Mouse (Mus musculus): ENCODE results near the gene Cutc. TPM values are rescaled to one million over a fixed set of nuclear protein-coding genes. Genes with fewer than 3 reads are reported as not detected.

Gene Cutc
- polyA plus RNA-seq, 1 experiment from 2014 or later = 13.7 TPM

GRCm38 (mm10) chr19:43775433-43775832 lies 22.6 kb downstream of the Cutc start:
- Histone ChIP-seq H3K9me3 (no peaks in the 10 kb centered on the region), H3K27ac (no peak overlapping the region), H3K9ac (replicated peaks) (no peak overlapping the region), H3K4me1 (replicated peaks) (no peaks in the 10 kb centered on the region), H3K4me2 (no peak overlapping the region), H3K36me3 (no peaks in the 10 kb centered on the region), H3K27me3 (no peaks in the 10 kb centered on the region), H3K4me3 (replicated peaks) (no peak overlapping the region)
- ATAC-seq (ENCODE audit: insufficient number of reproducible peaks, insufficient read depth, low FRiP score, low TSS enrichment, low read depth) = no peak
- WGBS = 75% methylated on average over 10 of the region's 10 CpGs

- no peak overlapping the region for H3K4me2 ChIP-seq
- H3K4me3 ChIP-seq (replicated peaks) = no peak overlapping the region
- no peaks in the 10 kb centered on the region for H3K27me3 ChIP-seq
- H3K9ac ChIP-seq (replicated peaks) = no peak overlapping the region
- H3K27ac ChIP-seq = no peak overlapping the region
- H3K9me3 ChIP-seq = no peaks in the 10 kb centered on the region
- WGBS = 81% methylated on average over 4 of the region's 4 CpGs
- no peak for ATAC-seq (ENCODE audit: insufficient number of reproducible peaks, insufficient read depth, low FRiP score, low TSS enrichment, low read depth)
- no peaks in the 10 kb centered on the region for H3K36me3 ChIP-seq
- no peaks in the 10 kb centered on the region for H3K4me1 ChIP-seq (replicated peaks)
Measured at GRCm38 (mm10) chr19:43776561-43776960, 23.8 kb downstream of the Cutc start.

DNA sequence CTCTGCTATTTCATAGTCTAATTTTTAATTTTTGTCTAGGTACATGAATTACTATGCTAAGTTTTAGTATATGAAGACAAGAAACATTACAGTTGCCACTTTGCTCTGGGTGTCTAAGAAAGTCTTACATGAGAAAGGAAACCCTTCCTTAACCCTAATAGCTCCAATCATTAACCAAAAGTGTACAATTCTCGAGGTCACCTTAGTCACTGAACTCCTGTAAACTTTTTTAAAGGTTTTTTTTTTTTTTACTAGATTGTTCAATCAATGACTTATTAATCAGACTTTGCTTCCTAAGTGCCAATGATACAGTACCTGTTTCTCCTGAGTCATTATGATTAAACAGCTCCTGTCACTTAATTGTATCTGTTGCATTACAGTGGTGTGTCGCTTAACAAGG lies 24.5 kb downstream of the Cutc start:
- no peak overlapping the region for H3K9ac ChIP-seq (replicated peaks)
- no peaks in the 10 kb centered on the region for H3K36me3 ChIP-seq
- H3K9me3 ChIP-seq = no peaks in the 10 kb centered on the region
- H3K4me1 ChIP-seq (replicated peaks) = no peaks in the 10 kb centered on the region
- H3K27ac ChIP-seq = no peak overlapping the region
- H3K4me3 ChIP-seq (replicated peaks) = no peak overlapping the region
- H3K4me2 ChIP-seq = no peak overlapping the region
- 69% methylated on average over 2 of the region's 2 CpGs for WGBS
- no peaks in the 10 kb centered on the region for H3K27me3 ChIP-seq
- ATAC-seq (ENCODE audit: insufficient number of reproducible peaks, insufficient read depth, low FRiP score, low TSS enrichment, low read depth) = no peak

- Histone ChIP-seq H3K4me3 (replicated peaks) (no peak overlapping the region), H3K9ac (replicated peaks) (no peak overlapping the region), H3K4me1 (replicated peaks) (no peaks in the 10 kb centered on the region), H3K36me3 (no peaks in the 10 kb centered on the region), H3K4me2 (no peak overlapping the region), H3K27me3 (no peaks in the 10 kb centered on the region), H3K27ac (no peak overlapping the region), H3K9me3 (no peaks in the 10 kb centered on the region)
- WGBS = 82% methylated on average over 5 of the region's 5 CpGs
- no peak for ATAC-seq (ENCODE audit: insufficient number of reproducible peaks, insufficient read depth, low FRiP score, low TSS enrichment, low read depth)
Measured at GRCm38 (mm10) chr19:43780391-43780790, 27.6 kb downstream of the Cutc start.

DNA sequence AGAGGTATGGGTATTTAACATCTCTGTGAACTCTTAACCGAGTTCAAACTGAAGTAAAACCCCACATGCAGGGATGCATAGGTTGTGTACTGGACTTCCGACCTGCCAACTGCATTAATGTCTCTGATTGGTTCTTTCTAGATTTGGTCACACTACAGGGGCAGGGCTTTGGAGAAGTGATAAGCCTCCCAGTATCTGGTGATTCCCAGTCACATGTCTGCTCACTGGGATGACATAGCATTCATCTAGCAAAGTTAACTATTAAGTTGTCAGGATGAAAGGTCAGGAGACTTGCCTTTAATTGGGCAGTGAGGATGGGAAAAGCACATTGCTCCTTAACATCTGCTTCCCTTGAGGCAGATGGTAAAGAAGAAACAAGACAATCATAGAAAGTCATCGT lies 29.2 kb downstream of the Cutc start, which contains the start of gene Abcc2:
Gene Abcc2, plus strand, starts transcription at position 213 of the 400 bp plus-strand sequence.
- Histone ChIP-seq H3K27ac (no peak within 1 kb of the TSS), H3K9ac (replicated peaks) (no peak within 1 kb of the TSS), H3K4me3 (replicated peaks) (no peak within 1 kb of the TSS), H3K4me2 (no peak within 1 kb of the TSS), H3K9me3 (no peaks in the 10 kb centered on the region), H3K36me3 (no peaks in the 10 kb centered on the region), H3K27me3 (no peaks in the 10 kb centered on the region), H3K4me1 (replicated peaks) (no peaks in the 10 kb centered on the region)
- ATAC-seq (ENCODE audit: insufficient number of reproducible peaks, insufficient read depth, low FRiP score, low TSS enrichment, low read depth) = no peak
- WGBS = 81% methylated on average over 3 of the region's 3 CpGs

GRCm38 (mm10) chr19:43784761-43785160 lies 32.0 kb downstream of the Cutc start:
- WGBS = 59% methylated on average over 8 of the region's 8 CpGs

DNA sequence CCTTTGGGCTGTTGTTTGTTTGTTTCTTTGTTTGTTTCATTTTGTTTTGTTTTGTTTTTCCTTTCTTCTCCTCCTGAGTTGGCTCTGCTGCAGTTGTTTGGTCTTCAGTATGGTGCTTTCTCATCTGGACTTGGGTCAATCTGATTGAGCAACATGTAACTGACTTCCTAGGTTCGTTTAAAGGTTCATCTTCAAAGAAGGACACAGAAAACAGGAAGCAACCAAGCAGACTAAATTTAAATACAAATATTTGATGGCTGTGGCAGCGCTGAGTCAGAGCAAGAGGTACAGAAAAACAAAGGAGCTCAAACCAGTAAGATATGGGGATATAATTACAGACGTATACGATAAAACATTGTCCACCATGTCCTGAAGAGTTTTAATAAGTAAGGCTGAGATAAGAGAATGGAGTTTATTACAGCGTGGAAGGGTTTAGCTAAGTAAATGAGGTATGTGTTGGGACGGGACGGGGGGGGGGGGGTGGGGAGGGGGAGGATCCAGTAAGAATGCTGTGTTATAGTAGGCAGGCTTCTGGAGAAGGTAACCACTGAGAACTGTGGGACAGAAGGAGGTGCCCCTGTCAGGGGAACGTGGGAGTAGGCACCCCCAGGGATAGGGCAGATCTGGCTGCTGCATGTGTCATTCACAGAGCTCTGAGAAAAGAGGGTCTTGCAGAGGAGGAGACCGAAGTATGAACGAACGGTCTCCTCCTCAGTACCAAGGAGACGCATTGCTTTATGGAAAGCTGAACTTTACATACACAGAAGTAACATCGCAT lies 33.6 kb downstream of the Cutc start:
- ATAC-seq (ENCODE audit: insufficient number of reproducible peaks, insufficient read depth, low FRiP score, low TSS enrichment, low read depth) = no peak
- Histone ChIP-seq H3K4me1 (replicated peaks) (no peaks in the 10 kb centered on the region), H3K9ac (replicated peaks) (no peak overlapping the region), H3K27me3 (no peaks in the 10 kb centered on the region), H3K27ac (no peak overlapping the region), H3K4me3 (replicated peaks) (no peak overlapping the region), H3K9me3 (no peaks in the 10 kb centered on the region), H3K36me3 (no peaks in the 10 kb centered on the region), H3K4me2 (no peak overlapping the region)
- 80% methylated on average over 13 of the region's 13 CpGs for WGBS

More at GRCm38 (mm10) chr19:43784761-43785160, 32.0 kb downstream of the Cutc start:
- Histone ChIP-seq H3K27me3 (no peaks in the 10 kb centered on the region), H3K36me3 (no peaks in the 10 kb centered on the region), H3K4me1 (replicated peaks) (no peaks in the 10 kb centered on the region), H3K4me3 (replicated peaks) (no peak overlapping the region), H3K27ac (no peak overlapping the region), H3K9me3 (no peaks in the 10 kb centered on the region), H3K9ac (replicated peaks) (no peak overlapping the region), H3K4me2 (no peak overlapping the region)
- ATAC-seq (ENCODE audit: insufficient number of reproducible peaks, insufficient read depth, low FRiP score, low TSS enrichment, low read depth) = no peak

DNA sequence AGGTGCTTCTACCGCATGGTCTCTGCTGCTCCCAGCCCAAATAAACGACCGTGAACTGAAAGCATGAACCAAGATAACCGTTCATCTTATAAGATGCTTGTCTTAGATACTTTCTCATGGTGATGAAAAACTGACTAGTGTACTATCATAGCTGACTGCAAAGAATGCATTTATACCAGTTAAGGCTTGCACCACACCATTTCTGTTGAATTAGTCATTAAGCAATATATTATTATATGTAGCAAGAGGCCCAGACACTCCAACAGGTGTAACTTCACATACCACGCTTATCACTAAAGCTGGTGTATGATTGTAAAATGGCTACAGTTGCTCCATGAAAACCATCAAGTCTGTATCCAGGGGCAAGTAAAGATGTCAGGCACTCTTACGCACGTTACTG lies 37.0 kb downstream of the Cutc start:
- 89% methylated on average over 7 of the region's 7 CpGs for WGBS
- Histone ChIP-seq H3K4me1 (replicated peaks) (no peaks in the 10 kb centered on the region), H3K9ac (replicated peaks) (no peak overlapping the region), H3K27ac (no peak overlapping the region), H3K4me2 (no peak overlapping the region), H3K27me3 (no peaks in the 10 kb centered on the region), H3K9me3 (no peaks in the 10 kb centered on the region), H3K4me3 (replicated peaks) (no peak overlapping the region), H3K36me3 (no peaks in the 10 kb centered on the region)
- ATAC-seq (ENCODE audit: insufficient number of reproducible peaks, insufficient read depth, low FRiP score, low TSS enrichment, low read depth) = no peak

- Histone ChIP-seq H3K4me2 (no peak overlapping the region), H3K27ac (no peak overlapping the region), H3K9me3 (no peaks in the 10 kb centered on the region), H3K36me3 (no peaks in the 10 kb centered on the region), H3K9ac (replicated peaks) (no peak overlapping the region), H3K27me3 (no peaks in the 10 kb centered on the region), H3K4me1 (replicated peaks) (no peaks in the 10 kb centered on the region), H3K4me3 (replicated peaks) (no peak overlapping the region)
- WGBS = 92% methylated on average over 4 of the region's 4 CpGs
- ATAC-seq (ENCODE audit: insufficient number of reproducible peaks, insufficient read depth, low FRiP score, low TSS enrichment, low read depth) = no peak
Measured at GRCm38 (mm10) chr19:43792537-43792936, 39.7 kb downstream of the Cutc start.

DNA sequence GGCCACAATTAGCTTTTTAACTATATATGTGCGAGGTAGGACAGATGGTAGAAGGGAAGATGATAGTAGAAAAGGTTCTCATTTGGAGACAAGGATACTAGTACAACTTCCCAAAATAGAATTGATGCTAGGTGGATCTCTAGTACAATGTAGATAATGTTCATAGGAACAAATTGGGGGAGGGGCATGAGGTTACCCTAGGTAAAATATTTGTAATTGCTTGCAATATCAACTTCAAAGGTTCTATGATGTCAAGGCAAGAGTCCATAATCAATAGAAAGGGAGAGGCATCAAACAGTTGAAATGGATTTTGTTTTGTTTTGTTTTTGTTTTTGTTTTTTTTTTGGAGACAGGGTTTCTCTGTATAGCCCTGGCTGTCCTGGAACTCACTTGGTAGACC lies 41.2 kb downstream of the Cutc start:
- H3K36me3 ChIP-seq = no peaks in the 10 kb centered on the region

DNA sequence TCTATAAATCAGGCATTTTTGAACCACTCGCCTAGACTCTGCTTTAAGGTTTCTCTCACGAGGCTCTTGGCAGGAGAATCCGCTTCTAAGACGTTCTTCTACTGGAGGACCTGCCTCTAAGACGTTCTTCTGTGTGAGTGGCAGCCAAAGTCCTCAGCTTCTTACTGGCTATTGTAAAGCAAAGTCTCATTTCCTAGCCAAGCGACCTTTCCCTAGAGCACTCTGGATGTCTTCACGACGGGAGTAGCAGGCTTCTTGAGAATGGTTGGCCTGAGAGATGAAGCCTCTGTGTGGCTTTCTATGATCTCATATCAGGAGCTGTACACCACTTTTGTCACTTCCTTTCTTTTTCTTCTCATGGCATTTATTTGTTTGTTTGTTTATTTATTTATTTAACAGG lies 42.7 kb downstream of the Cutc start:
- Histone ChIP-seq H3K4me3 (replicated peaks) (no peak overlapping the region), H3K27me3 (no peaks in the 10 kb centered on the region), H3K4me2 (no peak overlapping the region), H3K4me1 (replicated peaks) (no peaks in the 10 kb centered on the region), H3K36me3 (no peaks in the 10 kb centered on the region), H3K9ac (replicated peaks) (no peak overlapping the region), H3K9me3 (no peaks in the 10 kb centered on the region), H3K27ac (no peak overlapping the region)
- WGBS = 82% methylated on average over 8 of the region's 8 CpGs
- no peak for ATAC-seq (ENCODE audit: insufficient number of reproducible peaks, insufficient read depth, low FRiP score, low TSS enrichment, low read depth)

More for the DNA sequence above, 41.2 kb downstream of the Cutc start:
- Histone ChIP-seq H3K27me3 (no peaks in the 10 kb centered on the region), H3K9me3 (no peaks in the 10 kb centered on the region), H3K4me2 (no peak overlapping the region), H3K4me3 (replicated peaks) (no peak overlapping the region), H3K27ac (no peak overlapping the region), H3K4me1 (replicated peaks) (no peaks in the 10 kb centered on the region), H3K9ac (replicated peaks) (no peak overlapping the region)
- no peak for ATAC-seq (ENCODE audit: insufficient number of reproducible peaks, insufficient read depth, low FRiP score, low TSS enrichment, low read depth)
- 86% methylated on average over 1 of the region's 1 CpGs for WGBS

GRCm38 (mm10) chr19:43797216-43797615 lies 44.4 kb downstream of the Cutc start:
- Histone ChIP-seq H3K9ac (replicated peaks) (no peak overlapping the region), H3K4me3 (replicated peaks) (no peak overlapping the region), H3K27ac (no peak overlapping the region)

More at GRCm38 (mm10) chr19:43797216-43797615, 44.4 kb downstream of the Cutc start:
- H3K4me2 ChIP-seq = no peak overlapping the region
- no peaks in the 10 kb centered on the region for H3K9me3 ChIP-seq
- H3K36me3 ChIP-seq = no peaks in the 10 kb centered on the region
- WGBS = 80% methylated on average over 5 of the region's 5 CpGs
- H3K4me1 ChIP-seq (replicated peaks) = no peaks in the 10 kb centered on the region
- no peaks in the 10 kb centered on the region for H3K27me3 ChIP-seq
- ATAC-seq (ENCODE audit: insufficient number of reproducible peaks, insufficient read depth, low FRiP score, low TSS enrichment, low read depth) = no peak
